Mouse (Mus musculus): ENCODE data around the gene Rnft2. TPM values are rescaled to one million over a fixed set of nuclear protein-coding genes. Genes with fewer than 3 reads are reported as not detected.
A peak's percentile ranks its signal among the peaks of the same experiment; 100 is the strongest.

Rnft2 gene
- polyA plus RNA-seq, 1 experiment from 2014 or later: 7.4 TPM

GRCm38 (mm10) chr5:118190491-118190890 lies 54.4 kb downstream of the Rnft2 start:
- Histone ChIP-seq H3K27ac (no peak overlapping the region), H3K9me3 (no peaks in the 10 kb centered on the region), H3K36me3 (0 out of 2 replicates have a peak, but pooled peaks cover 5% of the 10 kb centered on the region), H3K4me3 (no peak overlapping the region), H3K4me1 (replicated peaks) (peaks cover 45% of the 10 kb centered on the region), H3K27me3 (ENCODE audit: insufficient read depth, poor library complexity, severe bottlenecking) (peaks cover 35% of the 10 kb centered on the region)
- 81% methylated on average over 9 of the region's 9 CpGs for WGBS
- DNase-seq (ENCODE audit: low spot score): no peak

GRCm38 (mm10) chr5:118188356-118188755 lies 56.6 kb downstream of the Rnft2 start:
- Histone ChIP-seq H3K4me1 (replicated peaks) (peaks cover 35% of the 10 kb centered on the region), H3K27me3 (ENCODE audit: insufficient read depth, poor library complexity, severe bottlenecking) (peaks cover 31% of the 10 kb centered on the region), H3K27ac (no peak overlapping the region), H3K36me3 (0 out of 2 replicates have a peak, but pooled peaks cover 3% of the 10 kb centered on the region), H3K9me3 (no peaks in the 10 kb centered on the region), H3K4me3 (no peak overlapping the region)
- 61% methylated on average over 6 of the region's 6 CpGs for WGBS
- DNase-seq (ENCODE audit: low spot score): peak; percentile 15

GRCm38 (mm10) chr5:118186903-118187633 lies 57.8 kb downstream of the Rnft2 start:
- Histone ChIP-seq H3K27me3 (ENCODE audit: insufficient read depth, poor library complexity, severe bottlenecking) (peaks cover 18% of the 10 kb centered on the region), H3K9me3 (no peaks in the 10 kb centered on the region), H3K4me1 (replicated peaks) (peaks cover 22% of the 10 kb centered on the region), H3K27ac (no peak overlapping the region), H3K36me3 (no peaks in the 10 kb centered on the region), H3K4me3 (no peak overlapping the region)
- no peak for DNase-seq (ENCODE audit: low spot score)
- 74% methylated on average over 9 of the region's 9 CpGs for WGBS

- 81% methylated on average over 7 of the region's 7 CpGs for WGBS
- H3K4me1 ChIP-seq (replicated peaks): peaks cover 18% of the 10 kb centered on the region
These were observed 67.3 kb downstream of the Rnft2 start for GRCm38 (mm10) chr5:118177640-118178039.

GRCm38 (mm10) chr5:118175137-118175536 lies 69.8 kb downstream of the Rnft2 start:
- peak overlapping the region; percentile 49 for H3K4me3 ChIP-seq
- H3K4me1 ChIP-seq (replicated peaks): peaks cover 44% of the 10 kb centered on the region
- H3K27ac ChIP-seq: peak overlapping the region; percentile 71; the same call in 1 of the 2 replicates
- 18% methylated on average over 2 of the region's 2 CpGs for WGBS
- H3K9me3 ChIP-seq: peaks cover 3% of the 10 kb centered on the region; the same call in 1 of the 2 replicates
- DNase-seq (ENCODE audit: low spot score): no peak
- peaks cover 64% of the 10 kb centered on the region for H3K27me3 ChIP-seq (ENCODE audit: insufficient read depth, poor library complexity, severe bottlenecking)
- no peaks in the 10 kb centered on the region for H3K36me3 ChIP-seq

More at GRCm38 (mm10) chr5:118177640-118178039, 67.3 kb downstream of the Rnft2 start:
- DNase-seq (ENCODE audit: low spot score): no peak
- H3K9me3 ChIP-seq: peaks cover 3% of the 10 kb centered on the region; the same call in 1 of the 2 replicates
- peaks cover 39% of the 10 kb centered on the region for H3K27me3 ChIP-seq (ENCODE audit: insufficient read depth, poor library complexity, severe bottlenecking)
- no peaks in the 10 kb centered on the region for H3K36me3 ChIP-seq
- H3K4me3 ChIP-seq: no peak overlapping the region
- H3K27ac ChIP-seq: no peak overlapping the region

GRCm38 (mm10) chr5:118174310-118175009 lies 70.5 kb downstream of the Rnft2 start:
- peaks cover 48% of the 10 kb centered on the region for H3K4me1 ChIP-seq (replicated peaks)
- WGBS: under 1% methylated on average over 22 of the region's 22 CpGs
- H3K27ac ChIP-seq: peak overlapping the region; percentile 71
- peaks cover 3% of the 10 kb centered on the region; the same call in 1 of the 2 replicates for H3K9me3 ChIP-seq
- no peaks in the 10 kb centered on the region for H3K36me3 ChIP-seq
- DNase-seq (ENCODE audit: low spot score): peak; percentile 49
- peaks cover 71% of the 10 kb centered on the region for H3K27me3 ChIP-seq (ENCODE audit: insufficient read depth, poor library complexity, severe bottlenecking)
- peak overlapping the region; percentile 49 for H3K4me3 ChIP-seq

GRCm38 (mm10) chr5:118172078-118172723 lies 72.7 kb downstream of the Rnft2 start:
- peaks cover 3% of the 10 kb centered on the region; the same call in 1 of the 2 replicates for H3K9me3 ChIP-seq
- H3K4me3 ChIP-seq: peak overlapping the region; percentile 58
- H3K27ac ChIP-seq: no peak overlapping the region
- peaks cover 88% of the 10 kb centered on the region for H3K27me3 ChIP-seq (ENCODE audit: insufficient read depth, poor library complexity, severe bottlenecking)
- no peaks in the 10 kb centered on the region for H3K36me3 ChIP-seq
- WGBS: under 1% methylated on average over 27 of the region's 27 CpGs
- peaks cover 53% of the 10 kb centered on the region for H3K4me1 ChIP-seq (replicated peaks)
- peak; percentile 41 for DNase-seq (ENCODE audit: low spot score)

- H3K4me1 ChIP-seq (replicated peaks): peaks cover 53% of the 10 kb centered on the region
- peaks cover 90% of the 10 kb centered on the region for H3K27me3 ChIP-seq (ENCODE audit: insufficient read depth, poor library complexity, severe bottlenecking)
- peaks cover 3% of the 10 kb centered on the region; the same call in 1 of the 2 replicates for H3K9me3 ChIP-seq
- H3K27ac ChIP-seq: no peak overlapping the region
- peak overlapping the region; percentile 58 for H3K4me3 ChIP-seq
- under 1% methylated on average over 36 of the region's 36 CpGs for WGBS
- no peaks in the 10 kb centered on the region for H3K36me3 ChIP-seq
- DNase-seq (ENCODE audit: low spot score): peak; percentile 18
These were observed 73.3 kb downstream of the Rnft2 start for GRCm38 (mm10) chr5:118171665-118172064.

- H3K36me3 ChIP-seq: no peaks in the 10 kb centered on the region
- H3K4me1 ChIP-seq (replicated peaks): peaks cover 53% of the 10 kb centered on the region
- H3K27me3 ChIP-seq (ENCODE audit: insufficient read depth, poor library complexity, severe bottlenecking): peaks cover 96% of the 10 kb centered on the region
- DNase-seq (ENCODE audit: low spot score): peak; percentile 47
- no peak overlapping the region for H3K27ac ChIP-seq
- under 1% methylated on average over 25 of the region's 25 CpGs for WGBS
- H3K4me3 ChIP-seq: peak overlapping the region; percentile 58
- peaks cover 3% of the 10 kb centered on the region; the same call in 1 of the 2 replicates for H3K9me3 ChIP-seq
These were observed 73.9 kb downstream of the Rnft2 start for GRCm38 (mm10) chr5:118170888-118171529.

- peak overlapping the region; percentile 58 for H3K4me3 ChIP-seq
- WGBS: 5% methylated on average over 117 of the region's 117 CpGs
These were observed 75.4 kb downstream of the Rnft2 start for GRCm38 (mm10) chr5:118169222-118170221.

GRCm38 (mm10) chr5:118167561-118167995 lies 77.3 kb downstream of the Rnft2 start:
- H3K27ac ChIP-seq: no peak overlapping the region
- WGBS: 67% methylated on average over 8 of the region's 8 CpGs
- no peaks in the 10 kb centered on the region for H3K9me3 ChIP-seq
- no peaks in the 10 kb centered on the region for H3K36me3 ChIP-seq
- no peak overlapping the region for H3K4me3 ChIP-seq
- no peak for DNase-seq (ENCODE audit: low spot score)
- peaks cover 92% of the 10 kb centered on the region for H3K27me3 ChIP-seq (ENCODE audit: insufficient read depth, poor library complexity, severe bottlenecking)
- H3K4me1 ChIP-seq (replicated peaks): peaks cover 34% of the 10 kb centered on the region

More at GRCm38 (mm10) chr5:118169222-118170221, 75.4 kb downstream of the Rnft2 start:
- Histone ChIP-seq H3K9me3 (no peaks in the 10 kb centered on the region), H3K27ac (peak overlapping the region; percentile 62), H3K27me3 (ENCODE audit: insufficient read depth, poor library complexity, severe bottlenecking) (peaks cover 94% of the 10 kb centered on the region), H3K36me3 (no peaks in the 10 kb centered on the region), H3K4me1 (replicated peaks) (peaks cover 48% of the 10 kb centered on the region)
- peak; percentile 45 for DNase-seq (ENCODE audit: low spot score)

All from hindbrain, embryonic 10.5 days (tissue).